Mouse (Mus musculus) heart, postnatal 4 days (tissue): ENCODE data around the gene BC024978. TPM values are rescaled to one million over a fixed set of nuclear protein-coding genes. Genes with fewer than 3 reads are reported as not detected.

ENCODE experiments used
- DNase-seq: peaks from one replicate; pipeline ENCODE4 v3.0.0; 2021
- total RNA-seq, 2 experiments: library from RNA; stranded (reverse); gene quantifications; 2 replicates each; pipeline ENCODE4 v1.2.3; 2021

The BC024978 gene
- total RNA-seq, 2 experiments from 2014 or later: 14.6 to 18.0 TPM

DNA sequence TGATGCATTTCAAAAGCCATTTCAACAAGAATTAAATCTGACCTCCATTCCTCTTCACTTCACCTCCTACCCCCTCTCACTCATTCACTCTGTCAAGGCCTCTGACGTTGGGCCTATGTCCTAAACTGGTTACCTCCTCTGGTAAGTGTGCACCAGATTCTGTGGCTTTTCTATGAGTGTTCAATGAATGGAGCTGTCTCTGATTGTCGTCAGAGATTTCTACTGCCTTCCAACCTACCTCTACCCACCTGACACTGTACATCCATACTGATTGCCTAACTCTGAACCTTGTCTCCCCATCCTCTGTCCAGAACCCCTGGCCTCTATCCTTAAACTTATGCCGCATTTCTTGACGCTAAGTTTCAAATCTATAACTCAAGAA, 17.6 kb upstream of the BC024978 start:
- no peak for DNase-seq

DNA sequence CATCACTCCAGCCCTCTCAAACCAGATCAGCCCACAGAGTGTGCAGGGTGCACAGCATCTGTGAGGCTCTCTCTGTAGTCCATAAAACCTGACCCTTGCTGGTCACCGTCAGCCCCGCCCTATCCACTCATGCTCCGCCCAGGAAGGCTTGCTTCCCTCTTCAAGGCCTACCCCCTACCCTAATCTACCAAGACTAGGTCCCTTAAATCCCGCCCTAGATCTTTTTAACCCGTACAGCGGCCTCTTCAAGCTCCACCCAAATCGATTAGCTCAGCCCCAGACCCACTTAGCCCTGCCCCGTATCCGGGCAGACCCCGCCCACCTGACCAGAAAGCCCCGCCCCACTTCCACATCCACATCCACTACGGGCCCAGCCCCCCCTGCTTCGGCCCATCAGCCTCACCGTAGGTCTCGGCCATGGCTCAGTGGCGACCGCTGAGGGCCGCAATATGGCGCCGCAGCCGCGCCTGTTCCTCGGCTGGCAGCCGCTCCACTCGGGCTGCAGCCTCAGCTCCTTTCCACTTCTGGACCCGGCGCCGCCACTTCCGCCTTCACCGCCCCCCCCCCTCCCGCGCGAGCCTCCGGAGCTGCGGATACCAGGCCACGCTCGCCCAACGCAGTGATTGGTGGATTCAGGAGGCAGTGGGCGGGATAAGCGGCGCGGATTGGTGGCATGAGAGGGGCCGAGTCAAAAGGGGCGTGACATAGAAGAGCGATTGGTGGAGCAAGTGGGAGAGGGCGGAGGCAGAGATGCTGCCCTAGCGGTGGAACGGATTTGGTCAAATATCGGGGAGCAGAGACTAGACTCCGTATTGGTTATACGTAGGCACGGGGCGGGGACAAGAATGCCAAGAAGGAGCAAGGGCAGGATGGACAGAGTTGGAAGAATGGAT, 17.0 kb upstream of the BC024978 start, which contains the start of gene Rab4b:
Gene Rab4b, minus strand, starts transcription at position 573 of the 893 bp plus-strand sequence.
- DNase-seq: peak; percentile 99

DNA sequence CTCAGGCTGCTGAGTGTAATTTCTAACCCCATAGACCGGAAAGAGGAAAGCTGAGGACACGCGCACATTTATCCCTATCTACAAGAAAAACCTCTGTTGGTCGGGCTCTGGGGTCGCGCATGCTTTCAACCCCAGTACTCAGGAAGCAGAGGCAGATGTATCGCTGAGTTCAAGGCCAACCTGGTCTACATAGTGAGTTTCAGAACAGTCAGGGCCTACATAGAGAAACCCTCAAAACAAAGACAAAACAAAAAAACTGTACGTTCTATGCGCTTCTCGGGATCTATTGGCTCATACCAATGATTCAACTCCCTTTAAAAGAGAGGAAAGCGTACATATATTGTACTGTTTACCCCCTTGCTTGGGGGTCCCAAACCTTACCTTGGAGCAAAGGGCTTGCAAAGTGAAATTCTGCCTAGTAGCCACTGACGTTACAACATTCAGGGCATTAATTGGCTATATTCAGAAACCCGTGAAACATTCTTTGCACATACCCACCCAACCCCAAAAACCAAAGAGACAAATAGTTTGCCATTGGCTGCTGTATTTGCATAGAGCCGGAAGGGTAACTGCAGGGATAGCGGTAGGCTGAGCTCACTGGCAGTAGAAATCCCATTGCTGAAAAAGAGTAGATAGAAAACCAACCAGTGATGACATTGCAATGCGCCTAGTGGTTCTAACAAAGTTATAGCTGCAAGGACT, 16.2 kb upstream of the BC024978 start:
- DNase-seq: no peak

- peak; percentile 74 for DNase-seq
Observed at GRCm38 (mm10) chr7:27180036-27180435, 15.5 kb upstream of the BC024978 start.

DNA sequence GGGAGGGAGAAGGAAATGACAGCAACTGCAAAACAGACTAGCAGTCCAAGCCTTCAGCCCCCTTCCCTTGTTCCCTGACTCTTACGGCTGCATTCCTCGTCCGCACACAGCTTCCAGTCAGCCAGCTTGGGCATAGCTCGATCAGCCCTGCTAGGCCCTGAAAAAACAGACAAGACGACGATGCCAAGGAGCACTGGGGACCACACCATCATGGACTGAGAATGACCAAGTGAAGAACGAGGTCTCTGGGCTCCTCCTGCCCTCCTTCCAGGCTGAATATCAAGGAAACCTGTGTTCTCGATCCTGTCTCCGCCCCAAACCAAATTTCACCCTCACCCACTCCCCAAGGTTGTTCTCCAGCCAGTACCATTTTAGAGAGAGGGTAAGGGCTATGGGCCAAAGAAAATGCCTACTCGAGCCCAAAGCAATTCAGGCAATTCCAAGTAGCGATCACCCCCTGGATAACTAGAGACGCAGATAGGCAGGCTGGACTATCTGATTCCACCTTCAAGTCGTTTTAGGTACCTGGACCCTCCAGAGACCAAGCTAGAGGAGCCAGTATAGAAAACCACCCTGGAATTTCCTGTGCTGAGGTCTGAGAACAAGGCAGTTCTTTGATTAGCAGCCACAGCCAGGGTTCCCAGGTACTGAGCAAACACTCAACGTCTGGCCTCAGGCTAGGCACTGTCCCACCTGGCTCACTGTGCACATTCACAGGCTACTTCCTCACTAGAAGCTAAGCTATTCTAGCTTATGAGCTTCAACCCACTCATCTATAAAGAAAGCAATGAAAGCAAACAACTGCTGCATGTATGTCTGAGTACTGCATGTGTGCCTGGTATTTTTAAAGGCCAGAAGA, 14.5 kb upstream of the BC024978 start, which contains the start of the genes Gm21983 and Mia:
Gene Gm21983, minus strand, starts transcription at position 250 of the 859 bp plus-strand sequence.
Gene Mia, minus strand, starts transcription at position 321 of the 859 bp plus-strand sequence.
- no peak for DNase-seq

DNA sequence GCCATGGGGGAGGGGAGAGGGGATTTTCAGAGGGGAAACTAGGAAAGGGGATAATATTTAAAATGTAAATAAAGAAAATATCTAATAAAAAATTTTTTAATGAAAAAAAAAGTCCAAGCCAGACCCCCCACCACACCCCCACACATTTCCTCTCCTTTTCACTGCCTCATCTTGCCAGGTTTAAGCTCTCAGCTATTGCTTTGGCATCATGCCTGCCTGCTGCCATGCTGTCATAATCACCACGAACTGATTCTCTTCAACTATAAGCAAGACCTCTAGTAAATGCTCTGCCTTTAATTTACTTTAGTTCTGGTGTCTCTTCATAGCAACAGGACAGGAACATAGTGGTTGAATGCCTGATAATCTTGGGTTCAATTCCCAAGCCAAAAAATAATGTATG, 13.1 kb upstream of the BC024978 start:
- DNase-seq: no peak

GRCm38 (mm10) chr7:27184964-27185363, 10.6 kb upstream of the BC024978 start:
- peak; percentile 46 for DNase-seq

DNA sequence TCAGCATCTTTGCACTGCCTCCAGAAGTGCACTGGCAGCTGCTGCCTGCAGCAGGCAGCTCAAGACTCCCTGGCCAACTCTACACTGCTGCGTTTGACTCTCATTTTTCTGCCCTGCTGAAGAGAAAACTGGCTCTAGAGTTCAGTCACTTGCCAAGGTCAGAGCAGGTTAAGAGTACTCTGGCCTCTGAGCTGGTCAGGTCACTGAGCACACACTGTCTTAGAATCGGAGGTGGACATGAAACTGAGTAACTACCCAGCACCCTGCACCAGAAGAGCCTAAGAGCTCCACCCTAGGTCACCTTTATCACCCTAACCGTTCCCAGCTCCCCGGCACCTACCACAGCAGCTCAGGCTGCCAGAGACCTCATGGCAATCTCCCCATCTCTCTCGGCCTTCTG, 9.6 kb upstream of the BC024978 start:
- DNase-seq: peak; percentile 4

DNA sequence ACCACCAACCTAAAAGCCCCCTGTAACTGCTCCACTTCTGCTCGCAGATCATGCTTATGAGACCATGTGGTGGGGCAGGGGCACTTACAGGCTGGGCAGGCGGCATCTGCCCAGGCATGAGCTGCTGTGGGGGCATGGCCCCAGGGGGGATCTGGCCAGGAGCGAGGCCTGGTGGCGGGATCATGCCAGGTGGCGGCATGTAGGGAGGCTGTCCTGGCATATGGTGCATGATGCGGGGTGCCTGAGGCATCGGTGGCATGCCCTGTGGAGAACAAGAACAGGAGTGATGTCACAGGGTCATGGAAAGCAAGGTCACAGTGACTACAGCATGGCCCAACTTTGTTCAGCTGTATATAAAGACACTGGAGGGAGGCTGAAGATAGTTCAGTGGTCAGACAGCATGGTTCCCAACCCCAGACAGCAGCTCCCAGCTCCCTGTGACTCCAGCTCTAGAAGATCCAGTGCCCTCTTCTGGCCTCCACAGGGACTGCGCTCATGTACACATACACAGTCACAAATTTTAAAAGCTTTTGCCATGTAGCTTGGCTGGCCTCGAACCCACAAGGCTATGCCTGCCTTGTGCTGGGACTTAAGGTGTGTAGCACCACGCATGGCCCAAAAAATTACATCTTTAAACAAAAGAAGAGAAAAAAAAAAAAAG, 6.2 kb upstream of the BC024978 start:
- no peak for DNase-seq

GRCm38 (mm10) chr7:27192434-27192833, 3.1 kb upstream of the BC024978 start:
- DNase-seq: no peak

GRCm38 (mm10) chr7:27193731-27194130, 1.9 kb upstream of the BC024978 start:
- DNase-seq: no peak

GRCm38 (mm10) chr7:27197136-27197535, 1.6 kb downstream of the BC024978 start:
- DNase-seq: no peak

DNA sequence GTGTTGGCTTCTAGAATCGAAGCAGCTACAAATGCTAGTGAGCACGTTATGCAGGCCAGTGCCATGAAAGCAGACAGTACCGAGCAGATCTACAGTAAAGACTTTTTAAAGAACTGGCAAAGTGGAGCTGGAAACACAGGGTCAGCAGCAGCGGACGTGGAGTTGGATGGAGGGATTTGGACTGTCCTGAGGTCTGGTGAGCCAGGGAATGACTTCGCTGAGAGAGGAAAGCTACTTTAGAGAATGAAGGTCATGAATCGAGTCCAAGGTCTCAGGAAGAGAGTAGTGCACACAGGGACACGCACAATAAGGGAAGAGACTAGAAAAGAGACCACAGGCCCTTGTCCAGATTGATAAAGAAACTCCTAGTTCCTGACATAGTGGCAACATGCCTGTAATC, 2.1 kb downstream of the BC024978 start:
- DNase-seq: no peak

DNA sequence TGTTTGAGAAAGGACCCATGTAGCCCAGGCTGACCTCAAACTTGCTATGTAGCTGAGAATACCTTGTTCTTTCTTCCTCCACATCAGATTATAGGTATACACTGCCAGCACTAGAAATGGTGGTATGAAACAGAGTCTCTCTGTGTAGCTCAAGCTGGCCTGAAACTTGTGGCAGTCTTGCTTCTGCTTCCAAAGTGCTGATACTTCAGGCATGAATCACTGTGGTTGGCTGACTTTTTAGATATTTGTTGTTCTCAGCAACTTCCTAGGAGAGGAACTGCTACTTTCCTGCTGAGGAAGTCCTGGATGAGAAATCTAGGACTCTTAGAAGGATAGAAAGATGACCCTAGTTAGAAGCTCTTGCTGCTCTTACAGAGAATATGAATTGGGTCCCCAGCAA, 2.8 kb downstream of the BC024978 start:
- no peak for DNase-seq

DNA sequence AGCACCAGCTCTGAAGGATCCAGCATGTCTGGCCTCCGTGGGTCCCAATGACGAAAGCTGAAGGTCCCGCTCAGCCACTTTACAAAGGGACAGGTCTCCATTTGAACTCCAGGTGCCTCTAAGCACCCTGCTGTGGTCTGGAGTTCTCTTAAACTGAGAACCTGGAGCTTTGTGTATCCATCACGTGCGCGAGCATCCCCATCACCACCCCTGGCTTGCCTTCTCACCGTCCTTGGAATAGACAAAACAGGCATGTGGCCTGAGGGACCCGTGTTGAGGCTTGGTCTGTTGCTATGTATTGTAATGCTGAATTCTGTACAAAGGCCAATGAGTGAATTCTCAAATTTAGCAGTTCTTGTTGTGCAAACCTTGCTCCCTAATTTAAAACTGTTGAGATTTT, 3.2 kb downstream of the BC024978 start:
- DNase-seq: no peak

- DNase-seq: no peak
Observed at GRCm38 (mm10) chr7:27203730-27204449, 8.3 kb downstream of the BC024978 start.

DNA sequence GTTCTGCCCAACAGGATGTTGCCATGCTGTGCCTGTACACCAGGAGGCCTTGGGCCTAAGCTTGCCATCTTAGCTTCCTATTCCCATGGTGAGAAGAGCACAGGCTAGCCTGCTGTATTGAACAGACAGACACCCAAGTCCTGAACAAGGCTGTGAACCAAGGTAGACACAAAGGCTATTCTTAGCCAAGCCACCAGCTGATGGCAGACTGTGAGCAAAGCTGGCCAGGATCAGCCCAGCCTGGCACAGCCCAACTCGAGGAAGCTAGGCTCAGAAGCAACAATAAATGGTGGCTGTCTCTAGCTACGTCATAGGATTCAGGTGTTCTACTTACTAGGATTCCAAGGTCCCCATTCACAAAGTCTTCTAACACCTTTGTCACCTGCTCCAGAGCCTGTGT, 17.0 kb downstream of the BC024978 start:
- no peak for DNase-seq

- no peak for DNase-seq
Observed at GRCm38 (mm10) chr7:27218586-27218985, 23.0 kb downstream of the BC024978 start.

- no peak for DNase-seq
Observed at GRCm38 (mm10) chr7:27219937-27220336, 24.4 kb downstream of the BC024978 start.

GRCm38 (mm10) chr7:27221939-27222338, 26.4 kb downstream of the BC024978 start:
- DNase-seq: no peak

GRCm38 (mm10) chr7:27222538-27222937, 27.0 kb downstream of the BC024978 start:
- DNase-seq: no peak
